Mouse (Mus musculus): ENCODE data around the gene Cyp4a30b. TPM values are rescaled to one million over a fixed set of nuclear protein-coding genes. Genes with fewer than 3 reads are reported as not detected.
"Not testable (repeated sequence)": the region's sequence is repeated elsewhere in the genome, so short reads cannot be mapped to it uniquely, and the experiment has no call there.

Gene Cyp4a30b
- polyA plus RNA-seq (2014; fragmentation: Nextera tagmentation; extraction: Ambion mirVana) = not detected in 2 replicates

- ATAC-seq (ENCODE audit: insufficient read depth) (no peak), DNase-seq (no peak)
- H3K4me1 ChIP-seq (ENCODE audit: insufficient read depth) = no peaks in the 10 kb centered on the region
- WGBS = 68% methylated on average over 3 of the region's 3 CpGs
- H3K27me3 ChIP-seq (ENCODE audit: insufficient read depth, low read length) = no peaks in the 10 kb centered on the region
- H3K27ac ChIP-seq (ENCODE audit: low read depth) = no peak within 1 kb of the TSS
- no peaks in the 10 kb centered on the region for H3K9me3 ChIP-seq (ENCODE audit: low read depth, low read length)
- no peak for TF ChIP-seq CTCF (IDR thresholded peaks at IDR 0.05; ENCODE audit: low read depth)
- no peaks in the 10 kb centered on the region for H3K36me3 ChIP-seq (ENCODE audit: insufficient read depth)
- H3K4me3 ChIP-seq (ENCODE audit: low read depth, low read length) = no peak within 1 kb of the TSS
- H3K4me2 ChIP-seq = no peak within 1 kb of the TSS
- H3K9ac ChIP-seq = no peak within 1 kb of the TSS
Observed at GRCm38 (mm10) chr4:115452304-115452703, at the start of gene Cyp4a30b. Gene Cyp4a30b (plus strand): TSS chr4:115452604.

GRCm38 (mm10) chr4:115411324-115411723, 41.1 kb upstream of the Cyp4a30b start, which contains the start of gene Cyp4a12b:
Gene Cyp4a12b (plus strand): TSS chr4:115411624.
- H3K9ac ChIP-seq; H3K4me2 ChIP-seq; DNase-seq; H3K9me3 ChIP-seq (ENCODE audit: low read depth, low read length); ATAC-seq (ENCODE audit: insufficient read depth); H3K27ac ChIP-seq (ENCODE audit: low read depth); H3K4me3 ChIP-seq (ENCODE audit: low read depth, low read length); H3K4me1 ChIP-seq (ENCODE audit: insufficient read depth); H3K27me3 ChIP-seq (ENCODE audit: insufficient read depth, low read length); H3K36me3 ChIP-seq (ENCODE audit: insufficient read depth): not testable (repeated sequence)

- Histone ChIP-seq H3K27me3 (ENCODE audit: insufficient read depth, low read length) (no peaks in the 10 kb centered on the region), H3K4me1 (ENCODE audit: insufficient read depth) (no peaks in the 10 kb centered on the region), H3K27ac (ENCODE audit: low read depth) (no peak overlapping the region), H3K9me3 (ENCODE audit: low read depth, low read length) (no peaks in the 10 kb centered on the region), H3K9ac (no peak overlapping the region), H3K4me2 (no peak overlapping the region), H3K4me3 (ENCODE audit: low read depth, low read length) (no peak overlapping the region), H3K36me3 (ENCODE audit: insufficient read depth) (no peaks in the 10 kb centered on the region)
- TF ChIP-seq CTCF (IDR thresholded peaks at IDR 0.05; ENCODE audit: low read depth) = no peak
- WGBS = 59% methylated on average over 3 of the region's 3 CpGs
- no peak for ATAC-seq (ENCODE audit: insufficient read depth)
- no peak for DNase-seq
Observed at GRCm38 (mm10) chr4:115450577-115451137, 1.7 kb upstream of the Cyp4a30b start.

DNA sequence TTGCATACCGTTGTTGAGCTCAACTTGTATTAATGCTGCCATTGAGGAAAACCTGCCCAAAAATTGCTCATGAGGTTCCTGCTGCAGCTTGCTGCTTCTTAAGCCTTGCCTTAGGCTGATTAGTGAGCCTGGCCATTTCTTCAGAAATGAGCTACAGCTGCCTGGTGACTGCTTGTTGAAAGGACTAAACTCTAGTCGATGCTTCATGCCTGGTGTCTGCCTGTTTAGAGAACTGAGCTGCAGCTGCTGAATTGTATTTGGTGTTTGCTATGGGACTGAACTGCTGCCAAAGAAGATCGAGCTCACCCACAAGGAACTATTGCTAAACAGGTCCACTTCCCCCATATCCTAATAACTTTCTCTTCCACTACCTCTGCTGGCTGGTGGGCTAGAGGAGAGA, 21.2 kb downstream of the Cyp4a30b start:
- not testable (repeated sequence) for DNase-seq; H3K27me3 ChIP-seq (ENCODE audit: insufficient read depth, low read length); H3K36me3 ChIP-seq (ENCODE audit: insufficient read depth); H3K4me2 ChIP-seq; H3K9ac ChIP-seq; H3K27ac ChIP-seq (ENCODE audit: low read depth); H3K9me3 ChIP-seq (ENCODE audit: low read depth, low read length); ATAC-seq (ENCODE audit: insufficient read depth); H3K4me1 ChIP-seq (ENCODE audit: insufficient read depth); H3K4me3 ChIP-seq (ENCODE audit: low read depth, low read length)
- WGBS = 79% methylated on average over 3 of the region's 3 CpGs

- H3K4me2 ChIP-seq; H3K4me1 ChIP-seq (ENCODE audit: insufficient read depth); H3K9me3 ChIP-seq (ENCODE audit: low read depth, low read length); H3K27me3 ChIP-seq (ENCODE audit: insufficient read depth, low read length); H3K4me3 ChIP-seq (ENCODE audit: low read depth, low read length); H3K9ac ChIP-seq; ATAC-seq (ENCODE audit: insufficient read depth); H3K27ac ChIP-seq (ENCODE audit: low read depth); H3K36me3 ChIP-seq (ENCODE audit: insufficient read depth): not testable (repeated sequence)
- DNase-seq = peak; percentile 32
- TF ChIP-seq CTCF (IDR thresholded peaks at IDR 0.05; ENCODE audit: low read depth) = peak; percentile 50
Observed at GRCm38 (mm10) chr4:115476051-115476450, 23.6 kb downstream of the Cyp4a30b start.

DNA sequence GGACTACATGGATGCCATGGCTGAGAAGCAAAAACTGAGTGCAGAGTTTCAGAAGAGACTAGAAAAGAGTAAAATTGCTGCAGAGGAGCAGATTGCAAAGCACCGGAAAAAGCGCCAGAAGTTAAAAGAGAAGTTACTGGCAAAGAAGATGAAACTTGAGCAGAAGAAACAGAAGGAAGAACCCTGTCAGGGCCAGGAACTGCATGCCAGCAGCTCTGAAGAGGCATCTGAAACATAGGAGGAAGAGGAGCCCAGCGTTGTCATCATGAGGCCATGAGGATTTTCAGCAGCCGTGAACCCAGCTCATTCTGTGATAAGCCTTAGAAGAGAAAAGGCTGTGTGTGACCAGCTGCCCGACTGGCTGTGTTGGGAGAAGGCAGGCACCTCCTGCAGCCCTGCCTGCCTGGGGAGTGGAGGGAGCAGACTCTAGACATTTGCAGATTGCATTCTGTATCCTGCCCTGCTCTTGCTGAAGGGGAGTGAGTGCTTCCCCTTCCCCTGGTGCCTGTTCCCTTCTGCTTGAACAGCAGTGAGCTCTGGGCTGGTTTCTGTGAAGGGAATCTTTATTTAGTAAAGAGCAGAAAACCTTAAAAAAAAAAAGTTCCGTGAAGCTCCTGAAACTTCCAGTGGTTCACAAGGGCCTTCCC, 28.7 kb downstream of the Cyp4a30b start:
- DNase-seq (no peak), ATAC-seq (ENCODE audit: insufficient read depth) (no peak)
- WGBS = 60% methylated on average over 6 of the region's 6 CpGs
- Histone ChIP-seq H3K27me3 (ENCODE audit: insufficient read depth, low read length) (no peaks in the 10 kb centered on the region), H3K4me1 (ENCODE audit: insufficient read depth) (no peaks in the 10 kb centered on the region), H3K27ac (ENCODE audit: low read depth) (no peak overlapping the region), H3K9ac (no peak overlapping the region), H3K9me3 (ENCODE audit: low read depth, low read length) (no peaks in the 10 kb centered on the region), H3K36me3 (ENCODE audit: insufficient read depth) (no peaks in the 10 kb centered on the region), H3K4me2 (no peak overlapping the region), H3K4me3 (ENCODE audit: low read depth, low read length) (no peak overlapping the region)
- no peak for TF ChIP-seq CTCF (IDR thresholded peaks at IDR 0.05; ENCODE audit: low read depth)

DNA sequence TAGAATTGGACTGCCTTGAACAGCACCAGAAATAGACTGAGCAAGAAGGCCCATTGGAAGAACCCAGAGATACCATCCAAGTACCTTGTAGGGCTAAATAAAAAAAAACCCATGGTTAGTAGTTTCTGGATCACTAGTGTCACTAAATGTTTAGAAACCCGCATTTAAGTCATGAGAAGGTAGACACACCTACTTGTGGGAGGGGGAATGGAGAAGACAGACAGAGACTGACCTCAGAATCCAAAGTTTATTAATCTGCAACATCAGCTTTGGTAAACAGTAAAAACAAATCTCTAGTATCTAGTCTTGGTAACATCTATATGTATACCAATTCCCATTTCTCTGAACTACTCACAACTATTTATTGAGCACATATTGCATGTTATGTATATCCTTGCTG, 43.6 kb downstream of the Cyp4a30b start, which contains the start of gene Cyp4a14:
Cyp4a14 (minus strand) TSS at position 142 of the 400 bp plus-strand sequence.
- no peak within 1 kb of the TSS for H3K4me3 ChIP-seq (ENCODE audit: low read depth, low read length)
- no peaks in the 10 kb centered on the region for H3K4me1 ChIP-seq (ENCODE audit: insufficient read depth)
- TF ChIP-seq CTCF (IDR thresholded peaks at IDR 0.05; ENCODE audit: low read depth) = no peak
- H3K9ac ChIP-seq = no peak within 1 kb of the TSS
- WGBS = 75% methylated on average over 1 of the region's 1 CpGs
- no peaks in the 10 kb centered on the region for H3K9me3 ChIP-seq (ENCODE audit: low read depth, low read length)
- H3K27me3 ChIP-seq (ENCODE audit: insufficient read depth, low read length) = no peaks in the 10 kb centered on the region
- no peak within 1 kb of the TSS for H3K4me2 ChIP-seq
- H3K36me3 ChIP-seq (ENCODE audit: insufficient read depth) = no peaks in the 10 kb centered on the region
- DNase-seq (no peak), ATAC-seq (ENCODE audit: insufficient read depth) (no peak)
- H3K27ac ChIP-seq (ENCODE audit: low read depth) = no peak within 1 kb of the TSS
